Mouse (Mus musculus) lung, adult 2 months (tissue): ENCODE data around the gene Afmid.

Source experiments
- CTCF ChIP-seq: fragments of 200-500 bp; IDR thresholded peaks from 2 replicates; pipeline ENCODE4 v1.5.1; 2011; ENCODE audit warnings: mild to moderate bottlenecking, low read length, control low read depth; ENCODE audit not compliant: insufficient read depth
- POLR2A ChIP-seq: fragments of 200-500 bp; IDR thresholded peaks from 2 replicates; pipeline ENCODE4 v1.6.1; 2011; ENCODE audit warnings: low read depth, mild to moderate bottlenecking, control low read depth, low read length, borderline replicate concordance; ENCODE audit errors: extremely low read depth

DNA sequence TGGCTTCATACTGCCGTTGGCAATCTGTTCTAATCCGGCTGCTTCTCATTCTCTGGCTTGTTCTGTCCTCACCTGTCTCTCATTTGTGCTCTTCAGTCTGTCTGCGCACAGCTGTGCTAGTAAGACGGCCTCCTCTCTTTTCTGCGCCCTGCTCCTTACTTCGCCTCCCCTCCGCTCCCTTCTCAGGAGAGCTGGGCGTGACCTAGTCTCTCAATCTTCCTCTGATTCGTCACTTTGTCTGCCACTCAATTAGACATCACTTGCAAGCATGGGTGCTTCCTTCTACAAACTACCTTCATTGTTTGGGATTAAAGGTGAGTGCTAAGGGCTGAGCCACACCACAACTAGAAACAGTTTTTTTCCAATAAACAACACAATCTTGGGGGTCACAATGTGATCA is 28.5 kb downstream of the Afmid start:
- no peak for TF ChIP-seq POLR2A
- no peak for TF ChIP-seq CTCF
